In genomic region chr10:117112545-117112944, GRCm38 (mm10) we compare ENCODE assay signal across 10 mouse cellular contexts. TPM values are rescaled to one million over a fixed set of nuclear protein-coding genes. Genes with fewer than 3 reads are reported as not detected.
DNase-seq lines count a peak whose midpoint lies in the region; ATAC-seq and TF ChIP-seq lines count a peak whose summit lies in the region.
"Had no signal": no experiment of that assay in that cellular context is flagged by ENCODE, and none has a peak within 500 bp of the region (broad histone marks: within the 10 kb centered on the region; RNA-seq: fewer than 3 reads in every experiment).

No protein-coding gene starts in this region.

- intact Hi-C loops in heart, adult 2 months (cut with DNase I): loop anchor here (5.0 kb wide), 1 partner anchor 35 kb away; the partner anchor contains the start of gene Frs2
- intact Hi-C loops in heart, postnatal 14 days (cut with DNase I): no loop called here
- intact Hi-C loops in left cerebral cortex, postnatal 25 days (cut with DNase I): no loop called here

- DNase-seq in heart, adult 2 months: no peak
- no peak for DNase-seq in heart, postnatal 14 days
- peak; percentile 15 to 19 for DNase-seq in spleen, adult 2 months (ENCODE audit: low read depth in 1 of 2, low spot score in 2 of 2)
- no peak for DNase-seq in spleen, adult 12 weeks (ENCODE audit: low spot score)
- peak; percentile 34 for DNase-seq in liver, postnatal 0 days
- DNase-seq in thymus, postnatal 36 days: peak; percentile 53 to 71
- DNase-seq in left cerebral cortex, postnatal 25 days (ENCODE audit: low spot score in 2 of 2): no peak
- no peak for DNase-seq in yolk sac, embryonic 10.5 days (ENCODE audit: low spot score)
- DNase-seq: adrenal gland, postnatal 25 days had no signal

- H3K27ac ChIP-seq in heart, adult 2 months: no peak overlapping the region
- no peak overlapping the region for H3K27ac ChIP-seq in spleen, adult 2 months (ENCODE audit: insufficient read depth, low read length)
- H3K27ac ChIP-seq in liver, postnatal 0 days (ENCODE audit: low read depth): peak overlapping the region; percentile 30
- H3K27ac ChIP-seq: embryonic facial prominence, embryonic 13.5 days had no signal

- H3K9ac ChIP-seq in heart, adult 2 months (ENCODE audit: low read depth, low read length): peak overlapping the region; percentile 25; the same call in 1 of the 2 replicates
- no peak overlapping the region for H3K9ac ChIP-seq in liver, postnatal 0 days (replicated peaks)
- H3K9ac ChIP-seq: embryonic facial prominence, embryonic 13.5 days had no signal

- H3K4me2 ChIP-seq in liver, postnatal 0 days (ENCODE audit: low read depth, low read length): 0 out of 2 replicates have a peak overlapping the region, but pooled peaks have one; percentile 4
- H3K4me2 ChIP-seq: embryonic facial prominence, embryonic 13.5 days had no signal

- TF ChIP-seq CTCF in heart, adult 2 months (IDR thresholded peaks at IDR 0.05): no peak
- TF ChIP-seq CTCF in spleen, adult 2 months (IDR thresholded peaks at IDR 0.05; ENCODE audit: extremely low read depth, insufficient read depth, insufficient read length, insufficient replicate concordance): no peak
- no peak for TF ChIP-seq CTCF in liver, postnatal 0 days (IDR thresholded peaks at IDR 0.05; ENCODE audit: low read depth)

- peak; percentile 62 for ATAC-seq in liver, postnatal 0 days

- WGBS in heart, adult 2 months: 46% methylated on average over 2 of the region's 2 CpGs
- 12% methylated on average over 2 of the region's 2 CpGs for whole genome bisulfite sequencing in spleen, adult 2 months
- 18% methylated on average over 2 of the region's 2 CpGs for WGBS in liver, postnatal 0 days (ENCODE audit: insufficient replicate concordance)

- no peaks in the 10 kb centered on the region for H3K9me3 ChIP-seq in liver, postnatal 0 days (ENCODE audit: low read length)
- H3K9me3 ChIP-seq: embryonic facial prominence, embryonic 13.5 days had no signal

- no peaks in the 10 kb centered on the region for H3K27me3 ChIP-seq in heart, adult 2 months (ENCODE audit: control insufficient read depth, insufficient read depth, low read length)
- no peaks in the 10 kb centered on the region for H3K27me3 ChIP-seq in spleen, adult 2 months (ENCODE audit: control insufficient read depth, insufficient read depth, low read length)
- no peaks in the 10 kb centered on the region for H3K27me3 ChIP-seq in liver, postnatal 0 days (ENCODE audit: insufficient read depth, low read length)
- H3K27me3 ChIP-seq: embryonic facial prominence, embryonic 13.5 days had no signal

- TF ChIP-seq POLR2A in heart, adult 2 months (IDR thresholded peaks at IDR 0.05; ENCODE audit: insufficient read depth, low read depth, low read length): no peak
- no peak for TF ChIP-seq POLR2A in spleen, adult 2 months (IDR thresholded peaks at IDR 0.05; ENCODE audit: low read depth, low read length)

- no peak for TF ChIP-seq EP300 in heart, adult 2 months (IDR thresholded peaks at IDR 0.05; ENCODE audit: insufficient read depth, low read depth, low read length)
- no peak for TF ChIP-seq EP300 in liver, postnatal 0 days (IDR thresholded peaks at IDR 0.05; ENCODE audit: low read depth)

- H3K79me2 ChIP-seq in heart, adult 2 months (replicated peaks; ENCODE audit: control insufficient read depth, insufficient read depth, low read length): peaks cover 9% of the 10 kb centered on the region

- H3K4me3 ChIP-seq in heart, adult 2 months: no peak overlapping the region
- H3K4me3 ChIP-seq in spleen, adult 2 months (ENCODE audit: extremely low read depth, insufficient read depth, insufficient read length): no peak overlapping the region
- no peak overlapping the region for H3K4me3 ChIP-seq in liver, postnatal 0 days (ENCODE audit: low read depth, low read length)
- H3K4me3 ChIP-seq: embryonic facial prominence, embryonic 13.5 days had no signal

- H3K4me1 ChIP-seq in heart, adult 2 months (ENCODE audit: control insufficient read depth, insufficient read depth, low read length): peaks cover 17% of the 10 kb centered on the region
- H3K4me1 ChIP-seq in spleen, adult 2 months (ENCODE audit: control insufficient read depth, insufficient read depth, insufficient read length): peaks cover 11% of the 10 kb centered on the region; the same call in 1 of the 2 replicates
- H3K4me1 ChIP-seq in liver, postnatal 0 days (ENCODE audit: insufficient read depth): peaks cover 49% of the 10 kb centered on the region

- peaks cover 10% of the 10 kb centered on the region for H3K36me3 ChIP-seq in heart, adult 2 months (ENCODE audit: control insufficient read depth, insufficient read depth, low read length)
- no peaks in the 10 kb centered on the region for H3K36me3 ChIP-seq in spleen, adult 2 months (ENCODE audit: control insufficient read depth, insufficient read depth, low read length)
- H3K36me3 ChIP-seq in liver, postnatal 0 days (replicated peaks; ENCODE audit: insufficient read depth, low read length): no peaks in the 10 kb centered on the region
- H3K36me3 ChIP-seq: embryonic facial prominence, embryonic 13.5 days had no signal

RNA-seq across cellular contexts. Expression of gene Frs2, which starts 35.8 kb away (rescaled TPM):
- total RNA-seq in heart, adult 2 months (2021): 10 to 100 TPM; 14.2 to 17.0 TPM
- 13.4 and 26.0 TPM in 2 replicates for polyA plus RNA-seq in heart, adult 2 months (2012; rRNA removed)
- 10 to 100 TPM; 17.9 to 19.5 TPM for total RNA-seq in heart, postnatal 14 days (2021)
- 5.7 and 6.0 TPM in 2 replicates for polyA plus RNA-seq in spleen, adult 2 months (2012; rRNA removed)
- 7.7 and 8.0 TPM in 2 replicates for polyA plus RNA-seq in liver, postnatal 0 days (2015; fragmentation: Nextera tagmentation; extraction: Ambion mirVana)
- total RNA-seq in left cerebral cortex, postnatal 25 days (2021): 10 to 100 TPM; 31.5 to 36.5 TPM

RNA-seq across cellular contexts. Expression of gene Cct2, which starts 48.9 kb away (rescaled TPM):
- 100 to 1,000 TPM; 123 to 129 TPM for total RNA-seq in heart, adult 2 months (2021)
- polyA plus RNA-seq in heart, adult 2 months (2012; rRNA removed): 50.4 and 93.0 TPM in 2 replicates
- 100 to 1,000 TPM; 121 to 137 TPM for total RNA-seq in heart, postnatal 14 days (2021)
- 45.7 and 47.5 TPM in 2 replicates for polyA plus RNA-seq in spleen, adult 2 months (2012; rRNA removed)
- 101 and 105 TPM in 2 replicates for polyA plus RNA-seq in liver, postnatal 0 days (2015; fragmentation: Nextera tagmentation; extraction: Ambion mirVana)
- 100 to 1,000 TPM; 160 to 167 TPM for total RNA-seq in left cerebral cortex, postnatal 25 days (2021)

Comparison
In these comparisons a context has a peak if more than half of its experiments do, and no peak if none do; other contexts are left out.
1. DNase-seq: peak in spleen, adult 2 months (2 of 2), liver, postnatal 0 days (single experiment) and thymus, postnatal 36 days (2 of 2); none in heart, adult 2 months (0 of 2), heart, postnatal 14 days (0 of 2), spleen, adult 12 weeks (single experiment), left cerebral cortex, postnatal 25 days (0 of 2) and yolk sac, embryonic 10.5 days (single experiment).